Mouse (Mus musculus) C2C12 (cell line): Measurements from ENCODE around the gene Zfand5. TPM values are rescaled to one million over a fixed set of nuclear protein-coding genes. Genes with fewer than 3 reads are reported as not detected.
"Not testable (repeated sequence)": the region's sequence is repeated elsewhere in the genome, so short reads cannot be mapped to it uniquely, and the experiment has no call there.

Source experiments
- H3K27me3 ChIP-seq: one replicate; pipeline ENCODE4 v1.6.1; 2011; ENCODE audit not compliant: control insufficient read depth, insufficient read depth, insufficient read length
- H3K36me3 ChIP-seq: one replicate; pipeline ENCODE4 v1.6.1; 2011; ENCODE audit not compliant: control insufficient read depth, insufficient read depth
- H3K4me3 ChIP-seq: one replicate; pipeline ENCODE4 v1.5.1; 2011; ENCODE audit warnings: mild to moderate bottlenecking, control low read depth; ENCODE audit not compliant: poor library complexity, insufficient read depth, severe bottlenecking
- H3K79me2 ChIP-seq: one replicate; pipeline ENCODE4 v1.6.1; 2011; ENCODE audit not compliant: control insufficient read depth, insufficient read depth
- H3K79me3 ChIP-seq: one replicate; pipeline ENCODE4 v1.6.1; 2011; ENCODE audit warnings: low read depth, control low read depth
- H3ac ChIP-seq: one replicate; pipeline ENCODE3; 2011; ENCODE audit warnings: low read depth; ENCODE audit not compliant: control insufficient read depth, insufficient read length
- CEBPB ChIP-seq: IDR thresholded peaks from one replicate; pipeline ENCODE4 v1.6.1; 2011; ENCODE audit warnings: low read depth, mild to moderate bottlenecking, control low read depth, moderate library complexity
- CTCF ChIP-seq: IDR thresholded peaks from one replicate; pipeline ENCODE4 v1.5.1; 2011; ENCODE audit not compliant: control insufficient read depth, insufficient read depth, insufficient read length
- FOSL1 ChIP-seq: IDR thresholded peaks from one replicate; pipeline ENCODE4 v1.8.0; 2011; ENCODE audit warnings: mild to moderate bottlenecking, low read length; ENCODE audit not compliant: poor library complexity, insufficient read depth, severe bottlenecking
- MAX ChIP-seq: IDR thresholded peaks from one replicate; pipeline ENCODE4 v1.6.1; 2011; ENCODE audit warnings: mild to moderate bottlenecking, control low read depth
- MYOD1 ChIP-seq: IDR thresholded peaks from one replicate; pipeline ENCODE4 v1.6.1; 2011; ENCODE audit warnings: low read depth; ENCODE audit not compliant: control insufficient read depth, insufficient read length
- MYOG ChIP-seq: IDR thresholded peaks from one replicate; pipeline ENCODE4 v1.6.1; 2011; ENCODE audit not compliant: control insufficient read depth, insufficient read length; ENCODE audit errors: extremely low read depth
- USF1 ChIP-seq: IDR thresholded peaks from one replicate; pipeline ENCODE4 v1.6.1; 2011; ENCODE audit warnings: low read depth, mild to moderate bottlenecking, control low read depth, moderate library complexity
- long read RNA-seq, 2 experiments: library from polyadenylated mRNA; unstranded; transcript quantifications; one replicate each; pipeline ENCODE4 v2.0.0; 2019 to 2020
- polyA plus RNA-seq: library from polyadenylated mRNA; unstranded; fragments of >200 nt; fragmentation: generic; extraction: Trizol; gene quantifications from one replicate; pipeline ENCODE4 v1.2.1, GENCODE M21; 2012; ENCODE audit warnings: missing spikeins

Gene Zfand5
- 22.7 TPM for polyA plus RNA-seq
- long read RNA-seq, experiment 1, full-length matches to known transcripts = 85 of 94 reads
- long read RNA-seq, experiment 1, partial matches to known transcripts = 3 of 94 reads
- long read RNA-seq, experiment 1, other reads (novel, unspliced or antisense) = 6 of 94 reads
- long read RNA-seq, experiment 2, full-length matches to known transcripts = 576 of 589 reads
- long read RNA-seq, experiment 2, partial matches to known transcripts = 0 of 589 reads
- long read RNA-seq, experiment 2, other reads (novel, unspliced or antisense) = 13 of 589 reads

GRCm38 (mm10) chr19:21271741-21272654 lies at the start of gene Zfand5:
Gene Zfand5, plus strand, starts transcription at chr19:21272278.
- Histone ChIP-seq H3K36me3 (peaks cover 14% of the 10 kb centered on the region), H3K27me3 (no peaks in the 10 kb centered on the region), H3ac (peak within 1 kb of the TSS; percentile 96), H3K79me2 (peaks cover 48% of the 10 kb centered on the region), H3K4me3 (peak within 1 kb of the TSS; percentile 82), H3K79me3 (peaks cover 43% of the 10 kb centered on the region)
- no peak for TF ChIP-seq MAX
- no peak for TF ChIP-seq CEBPB
- TF ChIP-seq FOSL1 = no peak
- TF ChIP-seq USF1 = no peak

- Histone ChIP-seq H3K79me2 (no peaks in the 10 kb centered on the region), H3ac (no peak overlapping the region), H3K79me3 (no peaks in the 10 kb centered on the region), H3K36me3 (no peaks in the 10 kb centered on the region), H3K27me3 (no peaks in the 10 kb centered on the region), H3K4me3 (no peak overlapping the region)
- TF ChIP-seq FOSL1 (peak; percentile 81), USF1 (no peak), MYOD1 (peak; percentile 35), CEBPB (peak; percentile 99)
Measured at GRCm38 (mm10) chr19:21227131-21227530, 44.9 kb upstream of the Zfand5 start.

GRCm38 (mm10) chr19:21227754-21228153 lies 44.3 kb upstream of the Zfand5 start:
- no peak overlapping the region for H3ac ChIP-seq
- TF ChIP-seq CTCF (no peak), USF1 (no peak), FOSL1 (no peak), MYOD1 (no peak), CEBPB (no peak), MAX (no peak), MYOG (no peak)
- no peaks in the 10 kb centered on the region for H3K27me3 ChIP-seq
- H3K4me3 ChIP-seq = no peak overlapping the region
- no peaks in the 10 kb centered on the region for H3K36me3 ChIP-seq
- no peaks in the 10 kb centered on the region for H3K79me2 ChIP-seq
- no peaks in the 10 kb centered on the region for H3K79me3 ChIP-seq

- H3K79me3 ChIP-seq, H3K27me3 ChIP-seq, H3K79me2 ChIP-seq, H3K4me3 ChIP-seq, H3K36me3 ChIP-seq, H3ac ChIP-seq: not testable (repeated sequence)
Measured at GRCm38 (mm10) chr19:21248730-21249129, 23.3 kb upstream of the Zfand5 start.

GRCm38 (mm10) chr19:21253846-21254245 lies 18.2 kb upstream of the Zfand5 start:
- Histone ChIP-seq H3K36me3 (no peaks in the 10 kb centered on the region), H3ac (no peak overlapping the region), H3K79me3 (no peaks in the 10 kb centered on the region), H3K79me2 (no peaks in the 10 kb centered on the region), H3K4me3 (no peak overlapping the region), H3K27me3 (no peaks in the 10 kb centered on the region)
- TF ChIP-seq MYOD1 = no peak
- TF ChIP-seq FOSL1 = no peak
- no peak for TF ChIP-seq CEBPB
- no peak for TF ChIP-seq USF1
- no peak for TF ChIP-seq MAX
- no peak for TF ChIP-seq CTCF
- no peak for TF ChIP-seq MYOG

- Histone ChIP-seq H3K27me3 (no peaks in the 10 kb centered on the region), H3K36me3 (no peaks in the 10 kb centered on the region), H3ac (no peak overlapping the region), H3K4me3 (no peak overlapping the region), H3K79me3 (no peaks in the 10 kb centered on the region), H3K79me2 (no peaks in the 10 kb centered on the region)
- TF ChIP-seq MYOG (no peak), USF1 (no peak), FOSL1 (no peak), CTCF (no peak), MAX (no peak), CEBPB (no peak), MYOD1 (no peak)
Measured at GRCm38 (mm10) chr19:21255920-21256319, 16.2 kb upstream of the Zfand5 start.
